Mouse (Mus musculus): ENCODE data around the gene Slmap. TPM values are rescaled to one million over a fixed set of nuclear protein-coding genes. Genes with fewer than 3 reads are reported as not detected.

The Slmap gene
- polyA plus RNA-seq, 1 experiment from 2014 or later: 14.9 TPM

- no peaks in the 10 kb centered on the region for H3K36me3 ChIP-seq
- H3K27me3 ChIP-seq: no peaks in the 10 kb centered on the region
- no peak overlapping the region for H3K4me3 ChIP-seq
- no peak overlapping the region for H3K4me2 ChIP-seq (replicated peaks)
- H3K9ac ChIP-seq (replicated peaks): no peak overlapping the region
- H3K27ac ChIP-seq (replicated peaks): no peak overlapping the region
- 96% methylated on average over 1 of the region's 1 CpGs for WGBS
- H3K9me3 ChIP-seq: no peaks in the 10 kb centered on the region
- no peaks in the 10 kb centered on the region for H3K4me1 ChIP-seq
- no peak for ATAC-seq (replicated peaks)
Measured at GRCm38 (mm10) chr14:26495021-26495420, 39.7 kb downstream of the Slmap start.

DNA sequence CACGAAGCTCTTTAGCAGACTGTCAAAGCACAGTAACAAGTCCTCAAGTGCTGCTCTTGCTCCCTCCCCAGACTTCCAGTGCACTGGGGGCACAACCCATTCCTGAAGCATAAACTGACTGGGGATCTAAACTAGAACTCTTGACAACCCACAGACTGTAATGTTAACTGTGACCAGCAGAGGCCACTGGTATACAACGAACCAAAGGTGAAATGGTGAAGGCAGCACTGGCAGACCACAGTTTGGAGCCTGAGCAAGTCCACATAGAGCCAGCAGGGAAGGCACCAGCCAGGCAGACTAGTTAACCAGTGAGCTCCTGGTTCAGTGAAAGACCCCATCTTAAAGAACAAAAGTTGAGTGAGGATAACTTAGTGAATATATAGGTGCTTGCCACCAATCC lies 43.6 kb downstream of the Slmap start:
- no peak for ATAC-seq (replicated peaks)
- H3K4me3 ChIP-seq: no peak overlapping the region

DNA sequence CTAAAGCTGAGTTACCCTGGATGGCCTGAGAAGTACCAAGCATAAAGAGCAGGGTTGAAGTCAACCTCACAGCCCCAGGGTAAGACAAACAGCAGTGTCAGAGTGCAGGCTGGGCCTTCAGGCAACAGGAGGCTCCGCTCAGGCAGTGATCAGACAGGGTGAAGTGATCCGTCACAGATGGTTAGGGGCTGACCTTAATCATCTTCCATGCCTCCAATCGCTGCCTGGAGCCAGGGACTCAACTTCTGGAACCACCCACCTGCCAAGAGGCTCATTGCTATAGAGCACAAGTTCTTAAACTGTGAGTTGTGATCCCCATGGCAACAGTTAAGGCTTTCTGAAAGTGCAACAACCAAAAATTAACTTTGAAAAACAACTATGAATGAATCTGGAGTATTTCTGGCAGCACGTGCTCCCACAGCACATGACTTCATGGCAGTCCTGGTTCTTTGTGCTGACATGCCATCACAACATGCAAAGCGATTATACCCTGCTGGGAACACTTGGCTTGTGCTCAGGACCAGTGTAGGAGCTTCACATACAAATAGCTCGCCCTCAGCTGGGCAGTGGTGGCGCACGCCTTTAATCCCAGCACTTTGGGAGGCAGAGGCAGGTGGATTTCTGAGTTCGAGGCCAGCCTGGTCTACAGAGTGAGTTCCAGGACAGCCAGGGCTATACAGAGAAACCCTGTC lies 46.3 kb downstream of the Slmap start:
- Histone ChIP-seq H3K9ac (replicated peaks) (no peak overlapping the region), H3K4me1 (peaks cover 7% of the 10 kb centered on the region; the same call in 1 of the 2 replicates), H3K36me3 (no peaks in the 10 kb centered on the region), H3K27ac (replicated peaks) (no peak overlapping the region), H3K4me2 (replicated peaks) (no peak overlapping the region), H3K4me3 (no peak overlapping the region), H3K27me3 (no peaks in the 10 kb centered on the region), H3K9me3 (no peaks in the 10 kb centered on the region)
- WGBS: 62% methylated on average over 9 of the region's 9 CpGs
- peak; percentile 41; the same call in 1 of the 2 replicates for ATAC-seq (replicated peaks)

More for the DNA sequence above, 43.6 kb downstream of the Slmap start:
- no peak overlapping the region for H3K9ac ChIP-seq (replicated peaks)
- no peaks in the 10 kb centered on the region for H3K9me3 ChIP-seq
- no peaks in the 10 kb centered on the region for H3K36me3 ChIP-seq
- no peaks in the 10 kb centered on the region for H3K27me3 ChIP-seq
- no peak overlapping the region for H3K27ac ChIP-seq (replicated peaks)
- 30% methylated on average over 2 of the region's 2 CpGs for WGBS
- H3K4me2 ChIP-seq (replicated peaks): no peak overlapping the region
- H3K4me1 ChIP-seq: peaks cover 7% of the 10 kb centered on the region; the same call in 1 of the 2 replicates

- Histone ChIP-seq H3K9me3 (no peaks in the 10 kb centered on the region), H3K4me2 (replicated peaks) (no peak overlapping the region), H3K4me3 (no peak overlapping the region), H3K27me3 (no peaks in the 10 kb centered on the region), H3K36me3 (no peaks in the 10 kb centered on the region), H3K4me1 (peaks cover 9% of the 10 kb centered on the region; the same call in 1 of the 2 replicates), H3K27ac (replicated peaks) (no peak overlapping the region), H3K9ac (replicated peaks) (no peak overlapping the region)
- ATAC-seq (replicated peaks): no peak
- 48% methylated on average over 8 of the region's 8 CpGs for WGBS
Measured at GRCm38 (mm10) chr14:26486416-26487198, 48.1 kb downstream of the Slmap start.

DNA sequence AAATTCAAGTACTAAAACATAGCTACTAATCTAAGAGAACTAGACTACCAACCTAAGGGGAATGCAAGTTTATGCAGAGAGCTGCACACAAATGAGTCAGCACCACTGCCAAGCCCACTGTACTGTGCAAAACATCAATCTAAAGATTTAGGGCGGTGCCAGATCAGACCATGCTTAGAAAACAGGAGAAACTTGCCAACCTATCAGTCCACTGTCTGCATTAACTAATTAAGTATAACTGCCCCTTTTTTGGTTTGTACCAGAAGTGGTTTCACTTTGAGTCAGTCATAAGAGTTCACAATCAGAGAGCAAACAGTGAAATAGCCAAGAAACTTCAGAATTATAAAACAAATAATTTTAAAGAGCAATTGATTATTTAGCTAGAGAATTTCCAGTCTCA lies 53.3 kb downstream of the Slmap start:
- no peak for ATAC-seq (replicated peaks)
- Histone ChIP-seq H3K9me3 (no peaks in the 10 kb centered on the region), H3K27ac (replicated peaks) (no peak overlapping the region), H3K4me2 (replicated peaks) (no peak overlapping the region), H3K36me3 (no peaks in the 10 kb centered on the region), H3K27me3 (no peaks in the 10 kb centered on the region), H3K4me1 (0 out of 2 replicates have a peak, but pooled peaks cover 5% of the 10 kb centered on the region), H3K9ac (replicated peaks) (no peak overlapping the region), H3K4me3 (no peak overlapping the region)
- WGBS: 69% methylated on average over 1 of the region's 1 CpGs

GRCm38 (mm10) chr14:26477738-26478137 lies 57.0 kb downstream of the Slmap start:
- H3K4me1 ChIP-seq: 0 out of 2 replicates have a peak, but pooled peaks cover 5% of the 10 kb centered on the region
- 95% methylated on average over 5 of the region's 5 CpGs for WGBS

DNA sequence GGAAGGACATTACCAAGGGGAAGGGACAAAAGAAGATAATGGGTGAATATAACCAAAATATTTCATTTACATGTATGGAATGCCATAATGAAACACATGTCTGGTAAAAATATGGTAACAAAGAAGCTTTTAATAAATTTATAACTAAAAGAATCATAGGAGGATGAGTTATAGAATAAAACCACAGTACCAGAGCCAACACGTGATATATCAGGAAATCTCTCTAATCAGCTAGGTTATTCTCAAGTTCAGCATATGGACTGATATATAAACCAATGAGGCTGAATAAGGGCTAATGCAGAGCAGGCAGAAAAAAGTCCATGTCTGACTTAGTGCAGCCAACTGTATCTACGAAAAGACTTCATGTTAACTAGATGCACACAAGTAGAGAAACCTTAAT lies 58.3 kb downstream of the Slmap start:
- Histone ChIP-seq H3K27ac (replicated peaks) (no peak overlapping the region), H3K9ac (replicated peaks) (no peak overlapping the region), H3K9me3 (no peaks in the 10 kb centered on the region), H3K4me1 (0 out of 2 replicates have a peak, but pooled peaks cover under 1% of the 10 kb centered on the region), H3K27me3 (no peaks in the 10 kb centered on the region), H3K36me3 (no peaks in the 10 kb centered on the region), H3K4me2 (replicated peaks) (no peak overlapping the region), H3K4me3 (no peak overlapping the region)
- WGBS: 92% methylated on average over 2 of the region's 2 CpGs
- no peak for ATAC-seq (replicated peaks)

More at GRCm38 (mm10) chr14:26477738-26478137, 57.0 kb downstream of the Slmap start:
- Histone ChIP-seq H3K36me3 (no peaks in the 10 kb centered on the region), H3K4me2 (replicated peaks) (no peak overlapping the region), H3K27ac (replicated peaks) (no peak overlapping the region), H3K27me3 (no peaks in the 10 kb centered on the region), H3K9me3 (no peaks in the 10 kb centered on the region), H3K9ac (replicated peaks) (no peak overlapping the region), H3K4me3 (no peak overlapping the region)
- no peak for ATAC-seq (replicated peaks)

DNA sequence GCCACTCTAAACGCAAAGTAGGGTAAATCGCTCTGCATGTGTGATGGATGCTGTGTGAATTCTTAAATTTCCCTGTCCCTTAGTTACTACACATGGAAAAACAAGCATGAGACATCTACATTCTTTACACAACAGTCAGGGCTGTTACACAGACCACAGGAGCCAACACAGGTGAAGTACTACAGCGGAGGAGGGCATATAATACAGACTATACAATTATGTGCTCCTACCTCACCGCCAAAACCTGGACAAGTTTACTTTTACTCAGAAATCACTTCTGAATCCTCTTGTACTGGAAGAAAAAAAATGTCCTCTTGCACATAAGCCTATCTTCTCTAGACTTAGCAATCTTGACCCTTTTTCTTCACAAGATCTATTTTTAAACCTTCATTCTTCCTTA lies 66.8 kb downstream of the Slmap start:
- Histone ChIP-seq H3K27me3 (no peaks in the 10 kb centered on the region), H3K27ac (replicated peaks) (no peak overlapping the region), H3K4me3 (no peak overlapping the region), H3K4me2 (replicated peaks) (no peak overlapping the region), H3K9me3 (no peaks in the 10 kb centered on the region), H3K36me3 (no peaks in the 10 kb centered on the region), H3K9ac (replicated peaks) (no peak overlapping the region), H3K4me1 (no peaks in the 10 kb centered on the region)
- no peak for ATAC-seq (replicated peaks)
- WGBS: 94% methylated on average over 4 of the region's 4 CpGs

DNA sequence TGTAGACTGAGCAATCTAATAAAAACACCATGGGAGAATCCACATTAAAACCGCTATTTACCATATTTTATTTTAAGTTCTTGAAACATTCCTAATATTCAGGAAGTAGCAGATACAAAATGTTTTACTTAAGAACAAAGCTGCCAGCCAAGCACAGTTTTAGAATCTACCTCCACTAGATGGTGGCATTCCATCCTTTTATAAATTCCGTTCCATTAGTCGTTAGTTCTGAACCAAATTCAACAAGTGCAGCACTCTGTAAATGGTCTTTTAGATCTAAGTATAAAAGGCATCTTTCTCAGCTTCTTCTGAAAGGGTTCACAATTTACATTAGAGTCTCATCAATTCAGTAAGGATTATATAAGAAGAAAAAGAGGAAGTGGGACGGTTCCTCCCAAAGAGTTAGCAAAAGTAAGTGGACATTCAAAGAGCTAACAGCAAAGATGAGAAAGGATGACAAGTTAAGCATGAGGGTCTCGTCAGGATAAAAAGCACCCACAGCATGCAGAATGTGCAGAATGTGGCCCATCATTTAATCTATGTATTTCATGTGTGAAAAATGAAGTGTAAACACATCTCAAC lies 68.1 kb downstream of the Slmap start:
- no peak overlapping the region for H3K27ac ChIP-seq (replicated peaks)
- H3K4me1 ChIP-seq: no peaks in the 10 kb centered on the region
- no peak overlapping the region for H3K4me2 ChIP-seq (replicated peaks)
- no peak for ATAC-seq (replicated peaks)
- H3K27me3 ChIP-seq: no peaks in the 10 kb centered on the region
- WGBS: 38% methylated on average over 5 of the region's 5 CpGs
- H3K9ac ChIP-seq (replicated peaks): no peak overlapping the region
- no peaks in the 10 kb centered on the region for H3K9me3 ChIP-seq
- peaks cover 8% of the 10 kb centered on the region for H3K36me3 ChIP-seq
- no peak overlapping the region for H3K4me3 ChIP-seq

DNA sequence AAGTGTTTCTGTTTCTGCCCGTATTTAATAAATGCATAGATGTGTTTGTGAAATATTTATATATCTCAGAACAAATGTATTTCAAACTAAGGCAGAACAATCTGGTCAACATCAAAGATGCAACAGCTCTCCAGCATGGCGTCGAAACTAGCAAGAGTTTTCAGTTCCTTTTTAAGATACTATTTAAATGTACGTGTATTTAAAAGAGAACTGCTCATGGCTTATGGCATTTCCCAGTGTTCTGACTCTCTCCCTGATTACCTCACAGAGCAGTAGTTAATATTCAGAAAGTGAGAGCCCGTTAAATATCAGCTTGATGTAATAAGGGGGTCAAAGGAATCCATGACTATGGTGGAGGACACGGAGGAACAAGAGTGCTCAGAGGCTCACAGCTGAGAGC lies 68.8 kb downstream of the Slmap start:
- H3K27ac ChIP-seq (replicated peaks): no peak overlapping the region

GRCm38 (mm10) chr14:26459516-26459915 lies 75.2 kb downstream of the Slmap start:
- Histone ChIP-seq H3K4me3 (no peak overlapping the region), H3K27me3 (no peaks in the 10 kb centered on the region), H3K9ac (replicated peaks) (no peak overlapping the region), H3K9me3 (no peaks in the 10 kb centered on the region), H3K4me2 (replicated peaks) (no peak overlapping the region), H3K4me1 (no peaks in the 10 kb centered on the region), H3K36me3 (peaks cover 20% of the 10 kb centered on the region), H3K27ac (replicated peaks) (no peak overlapping the region)
- ATAC-seq (replicated peaks): no peak

More for the DNA sequence above, 68.8 kb downstream of the Slmap start:
- no peak overlapping the region for H3K4me3 ChIP-seq
- H3K27me3 ChIP-seq: no peaks in the 10 kb centered on the region
- 71% methylated on average over 6 of the region's 6 CpGs for WGBS
- no peaks in the 10 kb centered on the region for H3K4me1 ChIP-seq
- ATAC-seq (replicated peaks): no peak
- H3K9me3 ChIP-seq: no peaks in the 10 kb centered on the region
- H3K9ac ChIP-seq (replicated peaks): no peak overlapping the region
- no peak overlapping the region for H3K4me2 ChIP-seq (replicated peaks)
- H3K36me3 ChIP-seq: peaks cover 15% of the 10 kb centered on the region

GRCm38 (mm10) chr14:26454851-26455250 lies 79.9 kb downstream of the Slmap start:
- Histone ChIP-seq H3K4me1 (peaks cover 8% of the 10 kb centered on the region), H3K4me3 (no peak overlapping the region), H3K4me2 (replicated peaks) (no peak overlapping the region), H3K9ac (replicated peaks) (no peak overlapping the region), H3K36me3 (no peaks in the 10 kb centered on the region), H3K27me3 (no peaks in the 10 kb centered on the region), H3K9me3 (no peaks in the 10 kb centered on the region), H3K27ac (replicated peaks) (no peak overlapping the region)
- ATAC-seq (replicated peaks): no peak
- 54% methylated on average over 16 of the region's 16 CpGs for WGBS
